Comparison of ENCODE assay signal across 10 mouse cellular contexts in the genomic region with DNA sequence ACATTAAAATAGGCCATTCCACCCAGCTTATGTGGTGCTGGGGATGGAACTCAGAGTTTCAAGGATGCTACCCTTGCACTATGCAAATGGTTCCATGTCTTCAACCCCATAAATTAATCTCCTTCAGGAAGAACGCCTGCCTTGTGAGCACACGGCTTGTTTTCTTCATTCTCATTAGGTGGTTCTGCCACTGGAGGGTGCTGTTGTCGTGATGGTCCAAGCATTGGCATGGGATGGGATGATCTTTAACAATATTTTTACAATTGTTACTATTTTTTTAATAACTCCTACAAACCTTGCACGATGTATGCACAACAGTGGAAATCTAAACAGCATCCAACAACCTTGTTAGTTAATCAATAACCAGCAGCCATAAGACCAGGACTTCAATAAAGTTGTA.
A peak's percentile ranks its signal among the peaks of the same experiment; 100 is the strongest.
DNase-seq lines count a peak whose midpoint lies in the region; ATAC-seq and TF ChIP-seq lines count a peak whose summit lies in the region.
"Had no signal": no experiment of that assay in that cellular context is flagged by ENCODE, and none has a peak within 500 bp of the region (broad histone marks: within the 10 kb centered on the region; RNA-seq: fewer than 3 reads in every experiment).

No protein-coding gene starts in this region.

- peak; percentile 40 for DNase-seq in CD4-positive, CD25-positive, alpha-beta regulatory T cell, adult 2 months (ENCODE audit: low read depth, low spot score)
- DNase-seq in kidney, postnatal 14 days: peak; percentile 2
- DNase-seq in kidney, adult 11 months: no peak
- DNase-seq in CH12.LX (ENCODE audit: extremely low read depth): peak; percentile 49
- peak; percentile 10 for DNase-seq in layer of hippocampus, adult 9-10 months (ENCODE audit: low spot score)
- no peak for DNase-seq in MN1 (ENCODE audit: low spot score)

- no peak overlapping the region for H3K27ac ChIP-seq in CH12.LX (ENCODE audit: insufficient read depth, low read depth)
- H3K27ac ChIP-seq in forebrain, embryonic 16.5 days (ENCODE audit: low read length): no peak overlapping the region
- H3K27ac ChIP-seq: limb, embryonic 15.5 days had no signal

- peak; percentile 88 for TF ChIP-seq RAD21 in CH12.LX (IDR thresholded peaks at IDR 0.05; ENCODE audit: low read depth, low read length)

- H3K9ac ChIP-seq in CH12.LX (ENCODE audit: insufficient read depth, low read depth): no peak overlapping the region
- H3K9ac ChIP-seq in forebrain, embryonic 16.5 days (replicated peaks; ENCODE audit: low read depth, low read length): no peak overlapping the region
- H3K9ac ChIP-seq: heart, embryonic 15.5 days; limb, embryonic 15.5 days had no signal

- dilution Hi-C loops in CH12.LX (cut with MboI; ENCODE audit: extremely low pct_ligation_motif_present, extremely low pct_unique_long_range_greater_than_20kb, low sequenced_read_pairs): no loop called here

- H3K9me3 ChIP-seq in CH12.LX (replicated peaks; ENCODE audit: low read length): no peaks in the 10 kb centered on the region
- H3K9me3 ChIP-seq in forebrain, embryonic 16.5 days (ENCODE audit: control insufficient read depth, low read length): no peaks in the 10 kb centered on the region
- H3K9me3 ChIP-seq: heart, embryonic 15.5 days; limb, embryonic 15.5 days had no signal

- in situ Hi-C loops in CH12.LX (cut with MboI; ENCODE audit: low pct_ligation_motif_present, low pct_unique_long_range_greater_than_20kb, low sequenced_read_pairs): loop anchor here (25.0 kb wide), 1 partner anchor 107 kb away; no protein-coding TSS in a partner anchor

- peak; percentile 59 to 83 for TF ChIP-seq CTCF in CH12.LX (conservative IDR thresholded peaks at IDR 0.05 in 1 of 2, IDR thresholded peaks at IDR 0.05 in 1 of 2; ENCODE audit: low read depth in 2 of 2, low read length in 2 of 2)

- no peaks in the 10 kb centered on the region for H3K36me3 ChIP-seq in CH12.LX (replicated peaks in 1 of 2; ENCODE audit: control insufficient read depth in 1 of 2, insufficient read depth in 1 of 2, low read length in 1 of 2)
- no peaks in the 10 kb centered on the region for H3K36me3 ChIP-seq in forebrain, embryonic 16.5 days (ENCODE audit: control insufficient read depth, insufficient read depth)
- H3K36me3 ChIP-seq: heart, embryonic 15.5 days; limb, embryonic 15.5 days had no signal

- peaks cover 2 to 31% of the 10 kb centered on the region in 2 experiments; a peak in 3 of 4 replicates for H3K4me1 ChIP-seq in CH12.LX (ENCODE audit: control insufficient read depth in 1 of 2, insufficient read depth in 2 of 2)
- H3K4me1 ChIP-seq in forebrain, embryonic 16.5 days (replicated peaks; ENCODE audit: control insufficient read depth, insufficient read depth, low read length): no peaks in the 10 kb centered on the region
- H3K4me1 ChIP-seq: heart, embryonic 15.5 days; limb, embryonic 15.5 days had no signal

- TF ChIP-seq EP300 in CH12.LX (IDR thresholded peaks at IDR 0.05; ENCODE audit: low read length): no peak

- no peak overlapping the region for H3K4me3 ChIP-seq in CH12.LX (replicated peaks in 1 of 3; ENCODE audit: low read depth in 2 of 3, low read length in 2 of 3, poor library complexity in 1 of 3)
- H3K4me3 ChIP-seq in forebrain, embryonic 16.5 days (replicated peaks; ENCODE audit: low read length): no peak overlapping the region
- H3K4me3 ChIP-seq: heart, embryonic 15.5 days; limb, embryonic 15.5 days had no signal

- H3K4me2 ChIP-seq in CH12.LX (ENCODE audit: insufficient read depth, low read depth, poor library complexity, severe bottlenecking): no peak overlapping the region
- H3K4me2 ChIP-seq in forebrain, embryonic 16.5 days (ENCODE audit: low read length): no peak overlapping the region
- H3K4me2 ChIP-seq: heart, embryonic 15.5 days; limb, embryonic 15.5 days had no signal

- H3K27me3 ChIP-seq in CH12.LX (replicated peaks): no peaks in the 10 kb centered on the region
- no peaks in the 10 kb centered on the region for H3K27me3 ChIP-seq in forebrain, embryonic 16.5 days (replicated peaks; ENCODE audit: control insufficient read depth, insufficient read depth, low read length)
- H3K27me3 ChIP-seq: heart, embryonic 15.5 days; limb, embryonic 15.5 days had no signal

- no peak for ATAC-seq in CD4-positive, CD25-positive, alpha-beta regulatory T cell, adult 4 months
- no peak for ATAC-seq in forebrain, embryonic 16.5 days

- TF ChIP-seq POLR2A in CH12.LX (IDR thresholded peaks at IDR 0.05; ENCODE audit: low read depth, low read length): no peak

- no peaks in the 10 kb centered on the region for H3K79me2 ChIP-seq in CH12.LX (replicated peaks; ENCODE audit: control insufficient read depth, extremely low read depth, insufficient read depth, poor library complexity, severe bottlenecking)

- WGBS in forebrain, embryonic 16.5 days: 54% methylated on average over 4 of the region's 4 CpGs

TF ChIP-seq in CH12.LX, 34 proteins besides CTCF, POLR2A, EP300 and RAD21:
- no peak for TF ChIP-seq HCFC1 (IDR thresholded peaks at IDR 0.05; ENCODE audit: low read depth, low read length)
- TF ChIP-seq MXI1 (IDR thresholded peaks at IDR 0.05; ENCODE audit: low read depth, low read length): no peak
- TF ChIP-seq E2F4 (IDR thresholded peaks at IDR 0.05; ENCODE audit: insufficient replicate concordance, low read depth, low read length): no peak
- TF ChIP-seq ETS1 (conservative IDR thresholded peaks at IDR 0.05; ENCODE audit: low read depth, low read length): no peak
- peak; percentile 22; the same call in 1 of the 2 replicates for TF ChIP-seq ZNF384 (IDR thresholded peaks at IDR 0.05; ENCODE audit: low read depth, low read length)
- TF ChIP-seq JUND (conservative IDR thresholded peaks at IDR 0.05; ENCODE audit: low read depth, low read length): no peak
- TF ChIP-seq SMC3 (IDR thresholded peaks at IDR 0.05; ENCODE audit: low read depth, low read length): peak; percentile 78
- TF ChIP-seq UBTF (IDR thresholded peaks at IDR 0.05; ENCODE audit: low read depth, low read length): no peak
- 0 out of 2 replicates have a peak, but pooled peaks have one; percentile 29 for TF ChIP-seq MYC (IDR thresholded peaks at IDR 0.05; ENCODE audit: low read depth, low read length)

Comparison
In these comparisons a context has a peak if more than half of its experiments do, and no peak if none do; other contexts are left out.
1. DNase-seq: peak in CD4-positive, CD25-positive, alpha-beta regulatory T cell, adult 2 months (single experiment), kidney, postnatal 14 days (single experiment), CH12.LX (single experiment) and layer of hippocampus, adult 9-10 months (single experiment); none in kidney, adult 11 months (single experiment) and MN1 (single experiment).